Mouse (Mus musculus) gastrocnemius, adult 8-10 months (tissue): ENCODE measurements around the gene Lim2. TPM values are rescaled to one million over a fixed set of nuclear protein-coding genes. Genes with fewer than 3 reads are reported as not detected.

Experiments used
- microRNA-seq: library from miRNA; unstranded; fragments of <30 nt; microRNA quantifications from one replicate; pipeline ENCODE4 v1.2.0, GENCODE M21; 2022
- total RNA-seq, 4 experiments: library from RNA; stranded (reverse); gene quantifications; 2 replicates each; pipeline ENCODE4 v1.2.4; 2022

Lim2 gene
- total RNA-seq, 4 experiments from 2014 or later, result not detected

Small RNA genes lying within 50 kb of the gene (microRNA-seq; reads per million reads assigned to microRNA genes)
- gene Mir7051, result 3.3 reads per million

Other genes with a start within 250 kb of the Lim2 start
- 10 to 100 TPM in 2 of 4 experiments, 1 to 10 TPM in 2; 9.9 to 11.7 (median 10.6) TPM for gene Zfp715, start 114.4 kb upstream of the Lim2 start, total RNA-seq
- gene Siglecf, start 76.3 kb upstream of the Lim2 start, total RNA-seq, result not detected
- gene Siglecg, start 19.5 kb upstream of the Lim2 start, total RNA-seq, result not detected
- not detected for gene Nkg7, start 9.4 kb downstream of the Lim2 start, total RNA-seq
- gene Cldnd2, start 13.1 kb downstream of the Lim2 start, total RNA-seq, result not detected
- gene Etfb, start 16.4 kb downstream of the Lim2 start, total RNA-seq, result 100 to 1,000 TPM; 284 to 324 (median 303) TPM
- under 1 TPM in 1 of 4 experiments, not detected in 3; 0.73 TPM for gene Gm45233, start 16.5 kb downstream of the Lim2 start, total RNA-seq
- gene Vsig10l, start 35.5 kb downstream of the Lim2 start, total RNA-seq, result 1 to 10 TPM; 1.3 to 2.7 (median 1.7) TPM
- under 1 TPM in 3 of 4 experiments, not detected in 1; 0.10 to 0.31 (median 0.13) TPM for gene Iglon5, start 62.4 kb downstream of the Lim2 start, total RNA-seq
- not detected for gene 4931406B18Rik, start 78.3 kb downstream of the Lim2 start, total RNA-seq
- gene Cd33, start 116.8 kb downstream of the Lim2 start, total RNA-seq, result under 1 TPM; 0.10 to 0.75 (median 0.52) TPM
- gene Zfp658, start 134.6 kb downstream of the Lim2 start, total RNA-seq, result under 1 TPM; 0.16 to 0.43 (median 0.33) TPM
- 1 to 10 TPM; 3.6 to 3.9 (median 3.8) TPM for gene Zfp719, start 151.9 kb downstream of the Lim2 start, total RNA-seq
- not detected for gene Zfp819, start 179.5 kb downstream of the Lim2 start, total RNA-seq
- gene Ceacam18, start 207.0 kb downstream of the Lim2 start, total RNA-seq, result not detected
- gene Siglece, start 232.5 kb downstream of the Lim2 start, total RNA-seq, result under 1 TPM; 0.12 to 0.25 (median 0.16) TPM
- 1 to 10 TPM; 2.1 to 3.2 (median 2.6) TPM for gene Ctu1, start 244.3 kb downstream of the Lim2 start, total RNA-seq